Mouse (Mus musculus) ES-E14 (cell line): ENCODE results near the gene Spaca7.

Source experiments
- CHD2 ChIP-seq: IDR thresholded peaks from 2 replicates; pipeline ENCODE4 v1.6.1; 2014; ENCODE audit warnings: mild to moderate bottlenecking, low read depth, low read length, inconsistent platforms
- HCFC1 ChIP-seq: IDR thresholded peaks from 2 replicates; pipeline ENCODE4 v1.6.1; 2012; ENCODE audit warnings: low read length, inconsistent platforms, borderline replicate concordance; ENCODE audit not compliant: insufficient read depth
- MAFK ChIP-seq: IDR thresholded peaks from 2 replicates; pipeline ENCODE4 v1.6.1; 2014; ENCODE audit warnings: mild to moderate bottlenecking, low read depth, low read length, inconsistent platforms; ENCODE audit not compliant: insufficient read depth
- ZC3H11A ChIP-seq: IDR thresholded peaks from 2 replicates; pipeline ENCODE4 v1.6.1; 2012; ENCODE audit warnings: low read depth, mild to moderate bottlenecking, inconsistent platforms, low read length, borderline replicate concordance

- TF ChIP-seq HCFC1 (no peak), CHD2 (no peak), ZC3H11A (no peak), MAFK (no peak)
Measured at GRCm38 (mm10) chr8:12641527-12641926, 68.7 kb downstream of the Spaca7 start.
